Mouse (Mus musculus) neural tube, embryonic 14.5 days (tissue): ENCODE results near the gene Hibch. TPM values are rescaled to one million over a fixed set of nuclear protein-coding genes. Genes with fewer than 3 reads are reported as not detected.

ENCODE experiments used
- ATAC-seq: fragments of 200-750 bp; cut with Nextera tagmentation; 2 replicates; pipeline ENCODE4 v1.8.0; 2017; ENCODE audit warnings: low read depth, mild to moderate bottlenecking, moderate TSS enrichment, moderate library complexity
- H3K27ac ChIP-seq: fragments of 300-500 bp; sonication (generic); 2 replicates; pipeline ENCODE4 v1.5.1; 2014; ENCODE audit warnings: low read depth, mild to moderate bottlenecking, control low read depth, low read length, moderate library complexity, mixed read lengths
- H3K27me3 ChIP-seq: fragments of 300-500 bp; sonication (generic); 2 replicates; pipeline ENCODE4 v1.6.1; 2014; ENCODE audit warnings: low read length; ENCODE audit not compliant: control insufficient read depth, insufficient read depth
- H3K36me3 ChIP-seq: fragments of 300-500 bp; sonication (generic); 2 replicates; pipeline ENCODE4 v1.6.1; 2014; ENCODE audit warnings: low read length, mixed read lengths; ENCODE audit not compliant: control insufficient read depth, insufficient read depth
- H3K4me1 ChIP-seq: fragments of 300-500 bp; sonication (generic); 2 replicates; pipeline ENCODE4 v1.6.1; 2014; ENCODE audit warnings: low read length; ENCODE audit not compliant: control insufficient read depth, insufficient read depth
- H3K4me2 ChIP-seq: fragments of 300-500 bp; sonication (generic); 2 replicates; pipeline ENCODE4 v1.6.1; 2014; ENCODE audit warnings: mild to moderate bottlenecking, low read depth, low read length, control low read depth
- H3K4me3 ChIP-seq: fragments of 300-500 bp; sonication (generic); 2 replicates; pipeline ENCODE4 v1.5.1; 2014; ENCODE audit warnings: low read depth, low read length, control low read depth, mixed read lengths
- H3K9ac ChIP-seq: fragments of 300-500 bp; sonication (generic); replicated peaks from 2 replicates; pipeline ENCODE4 v1.6.1; 2014; ENCODE audit warnings: low read depth, mild to moderate bottlenecking, control low read depth, low read length, mixed read lengths
- H3K9me3 ChIP-seq: fragments of 300-500 bp; sonication (generic); 2 replicates; pipeline ENCODE4 v1.6.1; 2016; ENCODE audit warnings: low read length; ENCODE audit not compliant: control insufficient read depth
- WGBS: fragments of 180-500 bp; shearing (Covaris S2); extraction: QIAGEN DNeasy Blood & Tissue Kit; methylation state at CpG from one replicate; pipeline ENCODE4 v1.1.7; 2014; 5-methylcytosine and 5-hydroxymethylcytosine counted together
- polyA plus RNA-seq: library from polyadenylated mRNA; unstranded; fragments of >200 nt; fragmentation: Nextera tagmentation; extraction: Ambion mirVana; gene quantifications from 2 replicates; pipeline ENCODE4 v1.2.1, GENCODE M21; 2014

The Hibch gene
- polyA plus RNA-seq, result 31.5 and 33.0 TPM in 2 replicates

- H3K27ac ChIP-seq, result peak within 1 kb of the TSS; percentile 61; the same call in 1 of the 2 replicates
- peak within 1 kb of the TSS; percentile 55 for H3K9ac ChIP-seq
- H3K4me3 ChIP-seq, result peak within 1 kb of the TSS; percentile 47
- no peaks in the 10 kb centered on the region for H3K9me3 ChIP-seq
- H3K36me3 ChIP-seq, result no peaks in the 10 kb centered on the region
- H3K27me3 ChIP-seq, result no peaks in the 10 kb centered on the region
- peak; percentile 100 for ATAC-seq
- peak within 1 kb of the TSS; percentile 53 for H3K4me2 ChIP-seq
- 2% methylated on average over 44 of the region's 45 CpGs for WGBS
- H3K4me1 ChIP-seq, result 0 out of 2 replicates have a peak, but pooled peaks cover 6% of the 10 kb centered on the region
Observed at GRCm38 (mm10) chr1:52844782-52845665, at the start of gene Hibch. Gene Hibch, plus strand, starts transcription at chr1:52844929.

GRCm38 (mm10) chr1:52795927-52796326 is 48.8 kb upstream of the Hibch start:
- Histone ChIP-seq H3K27ac (no peak overlapping the region), H3K36me3 (0 out of 2 replicates have a peak, but pooled peaks cover 4% of the 10 kb centered on the region), H3K4me1 (no peaks in the 10 kb centered on the region), H3K9me3 (no peaks in the 10 kb centered on the region), H3K27me3 (no peaks in the 10 kb centered on the region), H3K4me2 (no peak overlapping the region), H3K9ac (no peak overlapping the region), H3K4me3 (no peak overlapping the region)
- ATAC-seq, result no peak
- WGBS, result 92% methylated on average over 2 of the region's 2 CpGs

GRCm38 (mm10) chr1:52799056-52799726 is 45.5 kb upstream of the Hibch start:
- no peak overlapping the region for H3K27ac ChIP-seq
- 79% methylated on average over 10 of the region's 10 CpGs for WGBS
- H3K4me2 ChIP-seq, result no peak overlapping the region
- H3K4me1 ChIP-seq, result no peaks in the 10 kb centered on the region
- no peak for ATAC-seq
- no peaks in the 10 kb centered on the region for H3K27me3 ChIP-seq
- H3K9ac ChIP-seq, result no peak overlapping the region
- H3K4me3 ChIP-seq, result no peak overlapping the region
- H3K9me3 ChIP-seq, result no peaks in the 10 kb centered on the region
- 0 out of 2 replicates have a peak, but pooled peaks cover 4% of the 10 kb centered on the region for H3K36me3 ChIP-seq

GRCm38 (mm10) chr1:52799772-52800171 is 45.0 kb upstream of the Hibch start:
- H3K36me3 ChIP-seq, result 0 out of 2 replicates have a peak, but pooled peaks cover 4% of the 10 kb centered on the region
- no peaks in the 10 kb centered on the region for H3K4me1 ChIP-seq
- no peak overlapping the region for H3K4me3 ChIP-seq
- no peak overlapping the region for H3K4me2 ChIP-seq
- no peak for ATAC-seq
- no peak overlapping the region for H3K27ac ChIP-seq
- no peak overlapping the region for H3K9ac ChIP-seq
- no peaks in the 10 kb centered on the region for H3K27me3 ChIP-seq
- 63% methylated on average over 5 of the region's 5 CpGs for WGBS
- H3K9me3 ChIP-seq, result no peaks in the 10 kb centered on the region

- Histone ChIP-seq H3K4me1 (no peaks in the 10 kb centered on the region), H3K9me3 (no peaks in the 10 kb centered on the region), H3K9ac (no peak overlapping the region), H3K4me2 (no peak overlapping the region), H3K27ac (no peak overlapping the region), H3K27me3 (no peaks in the 10 kb centered on the region), H3K4me3 (no peak overlapping the region), H3K36me3 (0 out of 2 replicates have a peak, but pooled peaks cover 4% of the 10 kb centered on the region)
- no peak for ATAC-seq
- 78% methylated on average over 3 of the region's 3 CpGs for WGBS
Observed at GRCm38 (mm10) chr1:52800340-52800740, 44.4 kb upstream of the Hibch start.

GRCm38 (mm10) chr1:52801651-52802050 is 43.1 kb upstream of the Hibch start:
- ATAC-seq, result no peak
- Histone ChIP-seq H3K4me3 (no peak overlapping the region), H3K4me1 (no peaks in the 10 kb centered on the region), H3K27me3 (no peaks in the 10 kb centered on the region), H3K9ac (no peak overlapping the region), H3K4me2 (no peak overlapping the region), H3K27ac (no peak overlapping the region), H3K36me3 (no peaks in the 10 kb centered on the region), H3K9me3 (no peaks in the 10 kb centered on the region)
- WGBS, result 95% methylated on average over 5 of the region's 5 CpGs

- ATAC-seq, result no peak
- no peaks in the 10 kb centered on the region for H3K36me3 ChIP-seq
- WGBS, result 95% methylated on average over 5 of the region's 5 CpGs
Observed at GRCm38 (mm10) chr1:52802406-52802975, 42.2 kb upstream of the Hibch start.

GRCm38 (mm10) chr1:52805041-52805440 is 39.7 kb upstream of the Hibch start:
- 83% methylated on average over 1 of the region's 1 CpGs for WGBS
- Histone ChIP-seq H3K27me3 (no peaks in the 10 kb centered on the region), H3K4me1 (no peaks in the 10 kb centered on the region), H3K4me3 (no peak overlapping the region), H3K9me3 (no peaks in the 10 kb centered on the region), H3K4me2 (no peak overlapping the region), H3K36me3 (no peaks in the 10 kb centered on the region), H3K27ac (no peak overlapping the region), H3K9ac (no peak overlapping the region)
- no peak for ATAC-seq

More at GRCm38 (mm10) chr1:52802406-52802975, 42.2 kb upstream of the Hibch start:
- Histone ChIP-seq H3K27me3 (no peaks in the 10 kb centered on the region), H3K4me3 (no peak overlapping the region), H3K4me1 (no peaks in the 10 kb centered on the region), H3K27ac (no peak overlapping the region), H3K9me3 (no peaks in the 10 kb centered on the region), H3K4me2 (no peak overlapping the region), H3K9ac (no peak overlapping the region)
